Mouse (Mus musculus) CD4-positive helper T cell, adult 2 months (primary cell): ENCODE results near the gene Ctsr.
"Not testable (repeated sequence)": the region's sequence is repeated elsewhere in the genome, so short reads cannot be mapped to it uniquely, and the experiment has no call there.

Source experiments
- DNase-seq: peaks from one replicate; pipeline ENCODE4 v3.0.0-alpha.2; 2012; ENCODE audit warnings: low read depth, missing footprints, low spot score

Gene Ctsr

DNA sequence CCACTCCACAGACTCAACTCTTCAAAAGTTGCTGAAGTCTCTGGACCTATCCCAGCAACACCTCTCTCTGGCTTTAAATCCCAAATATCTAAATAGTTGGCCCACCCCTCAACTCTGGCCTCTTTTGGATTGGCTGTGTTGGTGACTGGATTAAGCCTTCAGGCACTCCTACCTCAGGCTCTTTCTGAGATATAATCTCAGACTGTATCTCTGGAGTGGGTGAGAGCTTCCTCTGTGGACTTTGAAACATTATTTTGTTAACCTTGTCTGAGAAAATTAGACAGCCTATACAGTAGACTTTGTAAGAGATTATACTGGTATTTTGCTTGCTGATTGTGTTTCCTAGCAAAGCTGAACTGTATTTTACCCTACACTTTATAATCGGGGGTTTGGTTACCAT is at the start of gene Ctsr:
Gene Ctsr (minus strand): TSS at position 101 of the 400 bp plus-strand sequence.
- DNase-seq: no peak

DNA sequence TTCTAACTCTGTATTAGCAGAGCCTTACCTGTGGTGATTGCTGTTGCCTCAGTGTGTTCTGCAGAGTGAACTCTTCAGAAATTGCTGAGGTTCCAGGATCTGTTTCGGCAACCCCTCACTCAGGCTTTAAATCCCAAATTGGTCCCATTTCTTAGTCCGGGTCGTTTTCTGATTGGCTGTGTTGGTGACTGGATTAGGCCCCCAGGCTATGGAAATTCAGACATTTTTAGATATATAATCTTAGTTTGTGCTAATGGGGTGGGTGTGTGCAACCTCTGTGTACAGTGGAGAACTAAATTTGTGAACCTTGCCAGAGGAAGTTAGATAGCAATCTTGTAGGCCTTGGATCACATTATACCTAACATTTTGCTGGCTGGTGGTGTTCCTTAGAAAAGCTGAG is 39.3 kb upstream of the Ctsr start, which contains the start of gene Cts6:
Gene Cts6 (minus strand): TSS at position 101 of the 400 bp plus-strand sequence.
- DNase-seq: no peak

DNA sequence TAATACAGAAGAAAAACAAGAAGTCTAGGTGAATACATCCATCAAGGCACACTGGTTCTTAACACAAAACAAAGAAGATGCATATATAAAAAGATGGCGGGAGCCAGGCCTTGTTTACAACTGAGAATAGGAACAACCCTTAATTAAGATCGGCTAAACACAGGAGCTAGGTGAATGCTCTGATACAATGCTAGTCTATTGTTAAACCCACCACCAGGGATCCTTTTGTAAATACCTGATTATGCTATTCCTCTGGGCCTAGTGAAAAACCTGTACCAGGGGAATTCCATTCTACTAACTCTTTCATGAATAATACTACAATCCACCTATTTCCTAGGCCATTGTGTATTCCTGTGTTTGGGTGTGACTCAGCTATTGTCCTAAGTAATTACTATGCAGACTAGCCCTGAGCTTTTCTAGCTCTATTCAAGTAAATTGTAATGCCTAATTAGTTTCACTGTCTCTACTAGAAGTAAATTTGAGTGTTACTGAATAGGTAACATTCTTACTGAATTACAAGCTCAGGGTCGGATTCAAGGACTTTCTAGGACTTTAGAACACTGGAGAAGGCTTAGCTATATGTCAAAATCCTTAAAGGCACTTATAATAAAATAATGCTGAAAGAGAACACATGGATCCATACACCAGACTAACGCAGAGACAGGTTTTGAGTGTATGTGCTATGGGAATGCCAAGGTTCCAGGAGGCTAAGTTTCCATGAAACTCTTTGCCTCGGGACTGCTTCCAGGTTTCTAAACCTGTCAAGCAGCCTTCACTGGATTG is 21.3 kb upstream of the Ctsr start:
- not testable (repeated sequence) for DNase-seq

DNA sequence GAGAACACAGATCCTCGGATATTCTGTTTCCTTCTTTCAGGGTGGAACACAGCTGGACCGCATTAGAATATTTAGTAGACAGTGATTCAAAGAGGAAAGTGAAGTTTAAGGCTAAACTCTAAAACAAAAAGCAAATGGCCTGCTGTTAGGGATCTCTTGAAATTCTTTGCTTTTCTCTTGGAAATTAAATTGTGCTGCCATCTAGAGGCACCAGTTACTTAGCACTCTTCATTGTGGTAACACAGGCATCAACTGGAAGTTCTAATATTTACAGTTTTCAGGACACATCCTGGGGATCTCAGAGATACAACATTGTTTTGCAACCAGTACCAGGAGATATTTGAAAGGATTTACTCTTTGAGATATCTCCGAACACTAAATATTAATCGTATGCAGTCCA is 566 bp upstream of the Ctsr start:
- DNase-seq: no peak
